ENCODE assay signal across 9 mouse cellular contexts in genomic region chr13:106715771-106716170, GRCm38 (mm10).
DNase-seq lines count a peak whose midpoint lies in the region; ATAC-seq and TF ChIP-seq lines count a peak whose summit lies in the region.
"Had no signal": no experiment of that assay in that cellular context is flagged by ENCODE, and none has a peak within 500 bp of the region (broad histone marks: within the 10 kb centered on the region; RNA-seq: fewer than 3 reads in every experiment).

No protein-coding gene starts in this region.

- no peaks in the 10 kb centered on the region for H3K27me3 ChIP-seq in hindbrain, postnatal 0 days (ENCODE audit: insufficient read depth, low read length)
- no peaks in the 10 kb centered on the region for H3K27me3 ChIP-seq in hindbrain, embryonic 14.5 days (ENCODE audit: control insufficient read depth, insufficient read depth, low read length)
- no peaks in the 10 kb centered on the region for H3K27me3 ChIP-seq in embryonic facial prominence, embryonic 11.5 days (ENCODE audit: control insufficient read depth, insufficient read depth, low read length)
- H3K27me3 ChIP-seq: embryonic facial prominence, embryonic 13.5 days had no signal

- WGBS in hindbrain, postnatal 0 days: 54% methylated on average over 2 of the region's 2 CpGs
- WGBS in hindbrain, embryonic 14.5 days: 70% methylated on average over 2 of the region's 2 CpGs
- 48% methylated on average over 2 of the region's 2 CpGs for WGBS in embryonic facial prominence, embryonic 11.5 days

- H3K4me3 ChIP-seq in hindbrain, postnatal 0 days (ENCODE audit: low read length): no peak overlapping the region
- no peak overlapping the region for H3K4me3 ChIP-seq in hindbrain, embryonic 14.5 days (replicated peaks; ENCODE audit: low read length)
- no peak overlapping the region for H3K4me3 ChIP-seq in embryonic facial prominence, embryonic 11.5 days (ENCODE audit: low read depth, low read length)
- H3K4me3 ChIP-seq: embryonic facial prominence, embryonic 13.5 days had no signal

- no peaks in the 10 kb centered on the region for H3K36me3 ChIP-seq in hindbrain, postnatal 0 days (ENCODE audit: insufficient read depth, low read length)
- no peaks in the 10 kb centered on the region for H3K36me3 ChIP-seq in hindbrain, embryonic 14.5 days (replicated peaks; ENCODE audit: control insufficient read depth, insufficient read depth)
- no peaks in the 10 kb centered on the region for H3K36me3 ChIP-seq in embryonic facial prominence, embryonic 11.5 days (replicated peaks; ENCODE audit: control insufficient read depth, insufficient read depth, low read depth, low read length)
- H3K36me3 ChIP-seq: embryonic facial prominence, embryonic 13.5 days had no signal

- no peak overlapping the region for H3K27ac ChIP-seq in hindbrain, postnatal 0 days
- no peak overlapping the region for H3K27ac ChIP-seq in hindbrain, embryonic 14.5 days
- H3K27ac ChIP-seq in embryonic facial prominence, embryonic 11.5 days (replicated peaks; ENCODE audit: low read depth, low read length): no peak overlapping the region
- H3K27ac ChIP-seq: embryonic facial prominence, embryonic 13.5 days had no signal

- peak; percentile 67 for TF ChIP-seq CTCF in hindbrain, postnatal 0 days (IDR thresholded peaks at IDR 0.05; ENCODE audit: low read depth)

- ATAC-seq in hindbrain, postnatal 0 days: 0 out of 2 replicates have a peak, but pooled peaks have one; percentile 49
- no peak for ATAC-seq in hindbrain, embryonic 14.5 days (ENCODE audit: low FRiP score)
- 0 out of 2 replicates have a peak, but pooled peaks have one; percentile 40 for ATAC-seq in embryonic facial prominence, embryonic 11.5 days (replicated peaks; ENCODE audit: insufficient number of reproducible peaks, low FRiP score, low TSS enrichment, low read depth)

- no peak overlapping the region for H3K9ac ChIP-seq in hindbrain, postnatal 0 days (replicated peaks; ENCODE audit: low read length)
- H3K9ac ChIP-seq in hindbrain, embryonic 14.5 days: no peak overlapping the region
- H3K9ac ChIP-seq in embryonic facial prominence, embryonic 11.5 days (replicated peaks; ENCODE audit: low read length): no peak overlapping the region
- H3K9ac ChIP-seq: embryonic facial prominence, embryonic 13.5 days had no signal

- H3K4me1 ChIP-seq in hindbrain, postnatal 0 days (ENCODE audit: insufficient read depth, low read length): no peaks in the 10 kb centered on the region
- H3K4me1 ChIP-seq in hindbrain, embryonic 14.5 days (replicated peaks; ENCODE audit: control insufficient read depth, insufficient read depth, low read length): no peaks in the 10 kb centered on the region
- no peaks in the 10 kb centered on the region for H3K4me1 ChIP-seq in embryonic facial prominence, embryonic 11.5 days (ENCODE audit: control insufficient read depth, insufficient read depth, low read length)
- H3K4me1 ChIP-seq: embryonic facial prominence, embryonic 13.5 days had no signal

- no peak overlapping the region for H3K4me2 ChIP-seq in hindbrain, postnatal 0 days (ENCODE audit: low read depth, low read length)
- H3K4me2 ChIP-seq in hindbrain, embryonic 14.5 days (replicated peaks): no peak overlapping the region
- H3K4me2 ChIP-seq in embryonic facial prominence, embryonic 11.5 days (ENCODE audit: low read depth, low read length): no peak overlapping the region
- H3K4me2 ChIP-seq: embryonic facial prominence, embryonic 13.5 days had no signal

- no peaks in the 10 kb centered on the region for H3K9me3 ChIP-seq in hindbrain, postnatal 0 days (ENCODE audit: low read length)
- H3K9me3 ChIP-seq in hindbrain, embryonic 14.5 days (ENCODE audit: control insufficient read depth, low read length): no peaks in the 10 kb centered on the region
- H3K9me3 ChIP-seq in embryonic facial prominence, embryonic 11.5 days (replicated peaks; ENCODE audit: control insufficient read depth, low read length): no peaks in the 10 kb centered on the region
- H3K9me3 ChIP-seq: embryonic facial prominence, embryonic 13.5 days had no signal

- peak; percentile 39 for DNase-seq in hindbrain, postnatal 0 days (ENCODE audit: low spot score)
- DNase-seq in hindbrain, embryonic 14.5 days (ENCODE audit: low spot score): no peak
- DNase-seq in 416B (ENCODE audit: low read depth) (peak; percentile 51), ES-CJ7 (ENCODE audit: low read depth, low spot score) (peak; percentile 68)
- peak; percentile 36 for DNase-seq in embryonic facial prominence, embryonic 11.5 days (ENCODE audit: low spot score)
- peak; percentile 21 for DNase-seq in lung, postnatal 10 days
- DNase-seq in frontal cortex, postnatal 14 days (ENCODE audit: low spot score in 2 of 2): no peak
- DNase-seq in gastrocnemius, adult 8-10 months (ENCODE audit: low spot score in 2 of 2): no peak

Comparison
In these comparisons a context has a peak if more than half of its experiments do, and no peak if none do; other contexts are left out.
1. DNase-seq: peak in hindbrain, postnatal 0 days (single experiment), 416B (single experiment), ES-CJ7 (single experiment), embryonic facial prominence, embryonic 11.5 days (single experiment) and lung, postnatal 10 days (single experiment); none in hindbrain, embryonic 14.5 days (single experiment), frontal cortex, postnatal 14 days (0 of 2) and gastrocnemius, adult 8-10 months (0 of 2).